Mouse (Mus musculus): ENCODE data around the gene Atp6v1c2. TPM values are rescaled to one million over a fixed set of nuclear protein-coding genes. Genes with fewer than 3 reads are reported as not detected.

The Atp6v1c2 gene
- polyA plus RNA-seq, 1 experiment from 2014 or later, result 19.2 TPM

DNA sequence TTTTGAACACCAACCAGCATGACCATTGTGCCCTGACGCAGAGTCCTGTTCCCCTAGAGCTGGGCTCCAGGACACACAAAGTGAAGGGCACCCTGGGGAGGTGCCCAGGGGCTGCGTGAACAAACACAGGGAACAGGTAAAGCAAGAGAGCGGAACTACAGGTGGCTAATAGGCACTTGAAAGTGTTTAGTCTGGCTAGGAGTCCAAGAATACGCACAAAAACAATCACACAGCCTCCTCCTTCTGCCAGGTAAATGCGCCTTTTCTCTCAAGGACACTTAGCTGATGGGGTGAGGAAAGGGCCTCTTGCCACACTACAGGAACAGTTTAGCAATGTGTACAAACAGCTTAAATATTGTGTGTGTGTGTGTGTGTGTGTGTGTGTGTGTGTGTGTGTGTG is 13.1 kb downstream of the Atp6v1c2 start:
- DNase-seq (ENCODE audit: low spot score) (no peak), ATAC-seq (replicated peaks; ENCODE audit: low FRiP score, low read depth) (no peak)
- Histone ChIP-seq H3K27me3 (ENCODE audit: insufficient read depth, low read length) (no peaks in the 10 kb centered on the region), H3K36me3 (ENCODE audit: insufficient read depth, low read length) (no peaks in the 10 kb centered on the region), H3K4me1 (replicated peaks; ENCODE audit: insufficient read depth, low read length) (0 out of 2 replicates have a peak, but pooled peaks cover 3% of the 10 kb centered on the region), H3K9ac (ENCODE audit: low read depth, low read length) (no peak overlapping the region), H3K4me2 (ENCODE audit: low read length) (no peak overlapping the region), H3K27ac (no peak overlapping the region), H3K9me3 (replicated peaks; ENCODE audit: low read length) (no peaks in the 10 kb centered on the region), H3K4me3 (replicated peaks; ENCODE audit: low read depth, low read length) (no peak overlapping the region)
- no peak for TF ChIP-seq CTCF (IDR thresholded peaks at IDR 0.05; ENCODE audit: low read depth)
- WGBS, result 86% methylated on average over 5 of the region's 5 CpGs

DNA sequence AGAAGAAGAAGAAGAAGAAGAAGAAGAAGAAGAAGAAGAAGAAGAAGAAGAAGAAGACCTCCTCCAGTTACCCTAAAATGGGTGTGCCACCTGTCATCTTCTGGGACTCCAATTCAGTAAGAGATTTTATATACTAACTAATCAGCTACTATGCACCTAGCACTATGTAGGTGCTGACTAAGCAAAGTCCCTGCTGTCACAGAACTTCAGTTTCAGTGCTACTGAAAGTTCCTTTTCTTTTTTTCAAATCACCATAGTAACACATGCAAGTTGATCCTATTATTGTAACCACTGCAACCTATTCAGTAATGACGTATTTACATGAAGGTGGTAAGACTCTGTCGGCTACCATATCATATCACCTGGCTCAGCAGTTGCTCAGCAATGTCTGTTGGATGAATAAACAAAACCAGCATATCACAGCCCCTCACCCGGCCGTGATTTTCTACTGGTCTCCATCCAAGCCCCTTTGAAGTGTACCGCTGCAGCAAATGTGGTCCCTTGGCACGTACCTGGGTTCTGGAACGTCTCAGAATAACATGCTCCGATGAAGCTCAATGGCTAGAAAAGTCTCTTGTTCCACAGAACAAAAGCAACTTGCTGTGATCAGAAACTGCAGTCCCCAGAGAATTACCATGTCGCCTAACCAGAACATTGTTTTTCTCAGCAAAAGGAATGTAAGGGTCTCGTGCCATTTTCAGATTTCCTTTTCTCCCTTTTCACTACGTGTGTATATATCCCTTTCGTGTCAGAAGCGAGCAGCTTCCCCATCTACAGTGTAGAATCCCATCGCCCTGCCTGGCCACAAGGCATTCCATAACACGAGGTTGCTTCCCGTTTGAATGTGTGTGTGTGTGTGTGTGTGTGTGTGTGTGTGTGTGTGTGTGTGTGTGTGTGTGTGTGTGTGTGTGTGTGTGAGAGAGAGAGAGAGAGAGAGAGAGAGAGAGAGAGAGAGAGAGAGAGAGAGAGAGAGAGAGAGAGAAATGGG is 18.0 kb downstream of the Atp6v1c2 start:
- Histone ChIP-seq H3K4me2 (ENCODE audit: low read length) (no peak overlapping the region), H3K36me3 (ENCODE audit: insufficient read depth, low read length) (no peaks in the 10 kb centered on the region), H3K4me1 (replicated peaks; ENCODE audit: insufficient read depth, low read length) (no peaks in the 10 kb centered on the region), H3K27me3 (ENCODE audit: insufficient read depth, low read length) (no peaks in the 10 kb centered on the region), H3K4me3 (replicated peaks; ENCODE audit: low read depth, low read length) (no peak overlapping the region), H3K9ac (ENCODE audit: low read depth, low read length) (no peak overlapping the region), H3K9me3 (replicated peaks; ENCODE audit: low read length) (no peaks in the 10 kb centered on the region), H3K27ac (no peak overlapping the region)
- TF ChIP-seq CTCF (IDR thresholded peaks at IDR 0.05; ENCODE audit: low read depth), result no peak
- WGBS, result 58% methylated on average over 16 of the region's 16 CpGs
- no peak for DNase-seq (ENCODE audit: low spot score)
- ATAC-seq (replicated peaks; ENCODE audit: low FRiP score, low read depth), result no peak

DNA sequence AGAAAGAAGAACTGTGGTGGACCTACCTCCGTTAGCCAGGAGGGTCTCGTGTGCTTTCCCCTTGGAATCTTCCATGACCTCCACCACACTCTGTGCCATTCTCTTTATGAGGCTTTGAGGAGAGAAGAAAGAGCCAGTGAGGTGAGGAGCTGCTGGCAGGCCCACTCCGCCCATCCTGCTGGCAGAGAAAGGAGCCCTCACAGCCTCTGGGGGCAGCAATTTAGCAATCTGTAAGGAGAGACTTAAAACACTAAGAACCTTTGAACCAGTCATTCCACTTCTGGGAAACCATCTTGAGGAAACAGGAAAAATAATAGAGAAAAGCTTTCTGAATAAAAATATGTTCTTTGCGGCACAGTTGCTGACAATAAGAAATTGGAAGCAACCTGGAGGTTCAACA is 20.9 kb downstream of the Atp6v1c2 start:
- Histone ChIP-seq H3K4me1 (replicated peaks; ENCODE audit: insufficient read depth, low read length) (no peaks in the 10 kb centered on the region), H3K4me2 (ENCODE audit: low read length) (no peak overlapping the region), H3K27me3 (ENCODE audit: insufficient read depth, low read length) (no peaks in the 10 kb centered on the region), H3K36me3 (ENCODE audit: insufficient read depth, low read length) (no peaks in the 10 kb centered on the region), H3K4me3 (replicated peaks; ENCODE audit: low read depth, low read length) (no peak overlapping the region), H3K9ac (ENCODE audit: low read depth, low read length) (no peak overlapping the region), H3K27ac (no peak overlapping the region), H3K9me3 (replicated peaks; ENCODE audit: low read length) (no peaks in the 10 kb centered on the region)
- ATAC-seq (replicated peaks; ENCODE audit: low FRiP score, low read depth), result no peak
- peak; percentile 4 for DNase-seq (ENCODE audit: low spot score)
- no peak for TF ChIP-seq CTCF (IDR thresholded peaks at IDR 0.05; ENCODE audit: low read depth)
- 47% methylated on average over 4 of the region's 4 CpGs for WGBS

DNA sequence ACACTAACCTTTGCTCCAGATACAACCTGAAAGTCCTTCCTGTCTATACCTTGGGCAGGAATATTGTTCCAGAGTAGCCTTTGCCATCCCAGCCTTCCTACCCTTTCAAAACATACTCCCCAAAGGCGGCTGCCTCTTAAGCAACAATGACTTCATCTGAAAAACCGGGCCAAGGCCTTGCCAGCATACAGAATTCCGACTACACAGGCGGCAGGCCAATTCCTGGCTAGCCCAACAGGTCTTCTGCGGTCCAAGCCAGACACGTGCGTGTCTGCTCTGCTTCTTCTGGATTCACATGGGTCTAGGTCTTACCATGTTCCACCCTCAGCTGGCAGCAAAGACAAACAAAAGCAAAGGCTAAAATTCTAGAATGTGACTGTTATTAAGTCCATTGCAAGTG is 23.7 kb downstream of the Atp6v1c2 start:
- ATAC-seq (replicated peaks; ENCODE audit: low FRiP score, low read depth) (no peak), DNase-seq (ENCODE audit: low spot score) (no peak)
- H3K27ac ChIP-seq, result no peak overlapping the region
- H3K9me3 ChIP-seq (replicated peaks; ENCODE audit: low read length), result no peaks in the 10 kb centered on the region
- TF ChIP-seq CTCF (IDR thresholded peaks at IDR 0.05; ENCODE audit: low read depth), result no peak
- H3K4me2 ChIP-seq (ENCODE audit: low read length), result no peak overlapping the region
- H3K4me3 ChIP-seq (replicated peaks; ENCODE audit: low read depth, low read length), result no peak overlapping the region
- no peaks in the 10 kb centered on the region for H3K4me1 ChIP-seq (replicated peaks; ENCODE audit: insufficient read depth, low read length)
- H3K27me3 ChIP-seq (ENCODE audit: insufficient read depth, low read length), result no peaks in the 10 kb centered on the region
- no peaks in the 10 kb centered on the region for H3K36me3 ChIP-seq (ENCODE audit: insufficient read depth, low read length)
- 91% methylated on average over 7 of the region's 7 CpGs for WGBS
- H3K9ac ChIP-seq (ENCODE audit: low read depth, low read length), result no peak overlapping the region

DNA sequence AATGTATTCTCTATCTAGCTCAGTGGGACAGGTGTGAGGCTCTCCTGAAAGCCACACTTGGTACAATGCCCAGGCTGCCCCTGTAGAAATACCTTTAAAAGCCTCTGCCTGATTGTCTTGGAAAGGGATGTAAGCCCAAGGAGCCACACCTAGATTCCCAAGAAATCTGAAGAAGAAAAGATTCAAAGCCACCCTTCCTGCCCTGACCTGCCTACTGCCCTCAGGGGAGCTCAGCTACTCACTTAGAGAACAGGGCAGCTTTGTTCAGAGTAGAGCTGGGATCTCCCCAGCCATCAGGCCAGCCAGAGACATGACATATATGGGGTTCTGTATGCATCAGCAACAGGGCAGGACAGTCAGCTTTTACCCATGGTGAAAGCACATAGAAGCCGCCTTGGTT is 29.3 kb downstream of the Atp6v1c2 start:
- WGBS, result 97% methylated on average over 1 of the region's 1 CpGs
- TF ChIP-seq CTCF (IDR thresholded peaks at IDR 0.05; ENCODE audit: low read depth), result no peak
- ATAC-seq (replicated peaks; ENCODE audit: low FRiP score, low read depth), result no peak
- H3K4me1 ChIP-seq (replicated peaks; ENCODE audit: insufficient read depth, low read length), result no peaks in the 10 kb centered on the region
- H3K27me3 ChIP-seq (ENCODE audit: insufficient read depth, low read length), result no peaks in the 10 kb centered on the region
- no peak overlapping the region for H3K4me2 ChIP-seq (ENCODE audit: low read length)
- H3K9ac ChIP-seq (ENCODE audit: low read depth, low read length), result no peak overlapping the region
- H3K9me3 ChIP-seq (replicated peaks; ENCODE audit: low read length), result no peaks in the 10 kb centered on the region
- no peak overlapping the region for H3K4me3 ChIP-seq (replicated peaks; ENCODE audit: low read depth, low read length)
- H3K27ac ChIP-seq, result no peak overlapping the region
- DNase-seq (ENCODE audit: low spot score), result no peak
- H3K36me3 ChIP-seq (ENCODE audit: insufficient read depth, low read length), result no peaks in the 10 kb centered on the region

DNA sequence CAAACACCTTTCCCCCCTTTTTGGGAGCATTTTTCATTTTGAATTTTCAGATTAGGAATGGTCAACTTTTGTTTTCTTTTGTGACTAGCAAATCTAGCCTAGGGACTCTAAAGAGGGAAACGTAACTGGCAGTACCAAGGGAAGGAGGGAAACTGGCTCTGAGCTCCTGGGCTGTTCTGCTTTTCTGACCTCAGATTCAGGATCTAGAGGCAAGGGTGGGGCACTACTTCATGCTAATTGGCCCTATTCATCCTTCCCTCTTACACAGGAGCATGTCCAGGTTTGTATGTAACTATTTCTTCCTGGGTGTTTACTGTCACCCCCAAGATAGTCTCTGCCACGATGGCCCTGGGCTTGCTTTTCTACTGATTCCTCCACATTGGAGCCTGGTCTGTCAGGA is 32.3 kb downstream of the Atp6v1c2 start:
- Histone ChIP-seq H3K36me3 (ENCODE audit: insufficient read depth, low read length) (no peaks in the 10 kb centered on the region), H3K4me2 (ENCODE audit: low read length) (no peak overlapping the region), H3K9ac (ENCODE audit: low read depth, low read length) (no peak overlapping the region), H3K4me3 (replicated peaks; ENCODE audit: low read depth, low read length) (no peak overlapping the region), H3K27ac (no peak overlapping the region), H3K27me3 (ENCODE audit: insufficient read depth, low read length) (no peaks in the 10 kb centered on the region), H3K9me3 (replicated peaks; ENCODE audit: low read length) (no peaks in the 10 kb centered on the region), H3K4me1 (replicated peaks; ENCODE audit: insufficient read depth, low read length) (no peaks in the 10 kb centered on the region)
- WGBS, result 44% methylated on average over 2 of the region's 2 CpGs
- ATAC-seq (replicated peaks; ENCODE audit: low FRiP score, low read depth) (no peak), DNase-seq (ENCODE audit: low spot score) (no peak)
- no peak for TF ChIP-seq CTCF (IDR thresholded peaks at IDR 0.05; ENCODE audit: low read depth)
